Mouse (Mus musculus) layer of hippocampus, adult 18-20 months (tissue): Measurements from ENCODE around the gene Stra8. TPM values are rescaled to one million over a fixed set of nuclear protein-coding genes. Genes with fewer than 3 reads are reported as not detected.

Source experiments
- DNase-seq, 2 experiments: peaks; one replicate each; pipeline ENCODE4 v3.0.0; 2022; ENCODE audit warnings: low spot score in 2 of 2
- total RNA-seq, 2 experiments: library from RNA; stranded (reverse); gene quantifications; 2 replicates each; pipeline ENCODE4 v1.2.3; 2021

The Stra8 gene
- total RNA-seq, 2 experiments from 2014 or later: not detected

DNA sequence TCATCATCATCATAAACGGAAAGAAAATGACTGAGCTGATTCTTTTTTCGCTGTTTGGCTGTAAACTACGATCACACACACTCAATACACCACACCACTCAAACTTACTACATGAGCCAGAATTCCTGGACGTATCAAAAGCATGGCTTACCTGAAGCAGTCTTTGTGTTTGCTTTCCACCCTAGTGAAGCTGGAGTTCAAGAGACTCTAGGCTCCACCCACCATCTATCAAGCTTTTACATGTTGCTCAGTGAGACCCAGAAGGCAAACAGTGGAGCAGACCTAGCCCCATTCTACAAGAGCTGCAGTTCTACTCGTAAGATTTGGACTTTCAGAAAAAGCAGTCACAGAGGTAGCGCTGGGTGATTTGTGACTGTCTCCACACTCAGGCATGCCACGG is 17.4 kb upstream of the Stra8 start:
- DNase-seq: no peak

DNA sequence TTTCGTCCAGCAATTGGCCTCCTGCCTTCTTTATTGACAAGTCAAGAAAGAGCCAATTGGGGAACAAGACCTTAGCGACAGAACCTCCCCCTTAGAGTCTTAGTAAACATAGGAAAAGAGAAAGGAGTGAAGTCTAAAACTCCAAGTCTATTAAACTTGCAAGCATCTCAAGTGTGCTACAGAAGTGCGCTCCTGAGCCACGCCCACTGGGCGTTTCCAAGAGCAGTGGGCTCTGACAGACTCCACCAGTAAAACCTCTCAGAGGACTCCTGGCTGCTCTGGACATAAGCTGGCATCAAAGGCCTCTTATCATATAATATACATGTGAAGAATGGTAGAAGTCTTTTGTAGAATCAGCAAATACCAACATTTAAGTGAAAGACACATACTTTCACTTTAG is 16.5 kb upstream of the Stra8 start:
- no peak for DNase-seq

DNA sequence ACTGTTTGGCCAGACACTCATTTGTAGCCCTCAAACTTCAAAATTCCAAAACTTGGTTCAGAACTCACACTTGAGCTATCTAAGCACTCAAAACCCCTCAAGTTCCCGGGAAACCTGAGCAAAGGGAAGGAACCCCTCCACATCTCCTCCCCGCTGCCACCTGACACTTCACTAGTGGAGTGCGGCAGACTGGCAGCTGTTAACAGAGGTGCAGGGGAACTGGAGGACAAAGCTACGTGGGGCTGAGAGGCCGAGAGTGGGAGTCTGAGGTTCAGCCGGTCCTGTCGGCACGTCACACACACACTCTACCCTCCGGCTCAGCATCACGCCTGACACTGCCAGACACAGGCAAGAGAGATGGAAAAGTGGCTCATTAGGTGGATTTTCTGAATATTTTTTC is 16.1 kb upstream of the Stra8 start:
- DNase-seq: no peak

DNA sequence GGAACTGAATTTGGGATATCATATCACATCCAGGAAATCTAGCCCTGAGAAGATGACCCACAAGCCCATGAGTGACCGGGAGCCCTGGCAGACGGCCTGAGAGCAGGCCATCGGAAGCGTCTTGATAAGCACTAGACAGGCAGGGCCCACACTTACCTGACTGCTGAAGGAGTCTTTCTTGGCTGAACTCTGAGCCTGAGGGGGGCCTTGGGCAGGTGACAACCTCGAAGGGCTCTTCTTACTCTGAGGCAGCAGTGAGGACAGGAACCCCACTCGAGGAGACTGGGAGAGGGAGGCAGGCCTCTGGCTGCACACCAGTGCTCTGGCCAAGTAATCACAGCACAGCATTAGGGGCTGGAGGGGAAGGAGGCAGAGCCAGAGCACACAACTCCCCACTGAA is 15.6 kb upstream of the Stra8 start:
- no peak for DNase-seq

DNA sequence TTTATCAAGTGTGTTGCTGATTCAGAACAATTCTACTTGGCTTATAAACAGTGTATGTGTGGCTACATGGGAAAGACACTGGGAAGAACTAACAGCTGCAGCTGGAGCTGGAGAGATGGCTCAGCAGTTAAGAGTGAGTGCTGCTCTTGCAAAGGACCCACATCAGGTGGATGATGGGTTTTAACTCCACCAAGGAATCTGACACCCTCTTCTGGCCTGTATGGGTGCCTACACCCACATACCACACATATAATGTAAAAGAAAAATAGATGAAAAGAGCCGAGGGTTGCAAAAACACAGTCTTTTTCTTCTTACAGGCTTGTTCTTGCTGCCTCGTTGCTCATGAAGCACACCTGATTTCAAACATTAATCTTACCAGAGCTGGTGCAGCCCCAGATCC is 13.8 kb upstream of the Stra8 start:
- DNase-seq: no peak

DNA sequence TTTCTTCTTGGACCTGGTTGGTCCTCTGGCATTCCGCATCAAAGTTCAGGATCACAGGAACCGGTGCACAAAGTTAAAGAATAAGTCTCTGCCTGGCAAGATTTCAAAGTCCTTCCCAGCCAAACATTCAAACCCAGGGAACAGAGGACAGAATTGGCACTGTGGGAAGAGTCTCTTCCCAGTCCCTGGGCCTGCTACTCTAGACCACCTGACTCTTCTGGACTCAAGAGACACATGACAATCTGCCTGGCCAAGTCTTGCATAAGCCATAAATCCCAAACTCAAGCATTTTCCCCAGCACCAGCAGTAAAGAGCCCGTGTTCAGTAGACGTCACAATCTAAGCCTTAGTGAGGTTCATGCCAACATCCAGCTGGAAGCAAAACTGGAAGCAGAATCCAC is 13.3 kb upstream of the Stra8 start:
- DNase-seq: peak in 1 of 2 experiments; percentile 14

DNA sequence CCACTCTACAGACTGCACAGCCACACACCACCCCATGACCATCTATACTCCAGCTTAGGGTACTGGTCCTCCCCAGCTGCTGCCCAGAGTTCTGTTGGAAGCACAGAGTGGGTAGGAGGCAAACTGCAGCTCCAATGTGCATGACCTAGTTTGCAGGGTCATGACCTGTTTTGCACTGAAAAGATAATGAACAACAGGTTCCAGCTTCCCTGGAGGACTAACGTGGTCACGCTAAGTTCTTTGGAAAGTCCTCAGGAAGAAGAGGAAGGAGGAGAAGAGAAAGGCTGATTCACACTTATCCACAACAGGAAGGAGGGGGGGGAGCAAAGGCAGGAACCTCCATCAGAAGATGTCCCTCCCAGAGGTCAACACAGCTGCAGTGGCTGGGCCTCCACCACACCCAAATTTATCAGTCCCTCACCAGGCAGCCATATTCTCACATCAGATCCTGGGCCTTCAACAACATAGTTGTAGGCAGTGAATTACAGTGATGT is 12.8 kb upstream of the Stra8 start:
- DNase-seq: no peak

DNA sequence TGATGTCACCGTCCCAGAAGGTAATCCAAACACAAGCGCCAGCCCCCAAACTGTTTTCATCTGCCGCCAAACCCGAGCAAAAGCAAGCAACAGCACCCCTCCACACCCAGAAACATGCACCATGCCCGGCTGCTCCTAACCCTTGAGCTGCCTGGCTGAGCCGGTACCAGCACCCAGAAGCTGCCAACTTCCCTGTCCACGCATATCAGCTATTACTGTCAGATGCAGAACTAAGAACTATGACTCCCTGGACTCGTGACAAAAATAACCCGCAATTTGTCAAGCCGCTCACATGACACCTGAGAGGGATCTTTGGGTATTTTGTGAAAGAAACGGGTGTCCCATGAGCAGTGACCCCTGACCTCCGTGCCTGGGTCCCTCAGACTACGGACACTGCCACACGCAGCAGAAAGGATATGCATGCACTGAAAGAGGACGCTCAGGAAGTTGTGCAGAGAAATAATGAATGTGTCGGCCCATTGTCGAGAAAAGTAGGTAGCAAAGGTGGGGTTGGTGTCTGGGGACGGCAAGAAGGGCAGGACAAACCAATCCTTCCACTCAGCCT is 12.2 kb upstream of the Stra8 start:
- DNase-seq: no peak

DNA sequence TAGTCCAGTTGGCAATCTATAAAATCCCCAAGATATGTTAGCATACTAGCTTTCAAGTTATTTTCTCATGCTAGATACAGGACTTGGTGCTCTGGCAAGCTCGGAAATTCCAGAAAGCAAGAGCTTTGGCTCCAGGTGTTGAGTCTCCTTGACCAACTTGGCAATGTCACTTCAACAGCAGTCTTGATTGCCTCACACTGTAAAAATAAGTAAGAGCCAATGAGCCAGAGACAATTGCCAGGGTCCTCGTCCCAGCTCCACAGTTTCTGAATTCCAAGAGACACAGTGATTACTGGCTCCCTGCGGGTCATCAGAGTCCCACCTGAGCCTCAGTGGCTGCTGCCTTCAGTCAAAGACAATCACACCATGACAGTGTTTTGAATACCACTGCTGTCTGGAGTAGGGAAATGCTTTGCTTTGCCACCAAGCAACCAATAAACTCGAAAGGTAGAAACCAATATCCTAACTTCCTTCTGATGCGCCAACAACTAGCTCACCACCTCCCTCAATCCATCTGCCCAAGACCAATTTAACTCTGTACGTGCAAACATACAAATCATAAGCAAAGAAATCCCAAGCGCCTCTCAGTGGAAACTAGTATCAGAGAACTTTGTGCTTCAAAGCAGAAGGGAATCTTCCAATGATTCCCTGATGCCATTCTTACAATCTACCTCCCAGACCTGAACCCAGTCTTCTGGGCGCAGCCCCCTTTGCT is 10.2 kb upstream of the Stra8 start:
- DNase-seq: no peak

DNA sequence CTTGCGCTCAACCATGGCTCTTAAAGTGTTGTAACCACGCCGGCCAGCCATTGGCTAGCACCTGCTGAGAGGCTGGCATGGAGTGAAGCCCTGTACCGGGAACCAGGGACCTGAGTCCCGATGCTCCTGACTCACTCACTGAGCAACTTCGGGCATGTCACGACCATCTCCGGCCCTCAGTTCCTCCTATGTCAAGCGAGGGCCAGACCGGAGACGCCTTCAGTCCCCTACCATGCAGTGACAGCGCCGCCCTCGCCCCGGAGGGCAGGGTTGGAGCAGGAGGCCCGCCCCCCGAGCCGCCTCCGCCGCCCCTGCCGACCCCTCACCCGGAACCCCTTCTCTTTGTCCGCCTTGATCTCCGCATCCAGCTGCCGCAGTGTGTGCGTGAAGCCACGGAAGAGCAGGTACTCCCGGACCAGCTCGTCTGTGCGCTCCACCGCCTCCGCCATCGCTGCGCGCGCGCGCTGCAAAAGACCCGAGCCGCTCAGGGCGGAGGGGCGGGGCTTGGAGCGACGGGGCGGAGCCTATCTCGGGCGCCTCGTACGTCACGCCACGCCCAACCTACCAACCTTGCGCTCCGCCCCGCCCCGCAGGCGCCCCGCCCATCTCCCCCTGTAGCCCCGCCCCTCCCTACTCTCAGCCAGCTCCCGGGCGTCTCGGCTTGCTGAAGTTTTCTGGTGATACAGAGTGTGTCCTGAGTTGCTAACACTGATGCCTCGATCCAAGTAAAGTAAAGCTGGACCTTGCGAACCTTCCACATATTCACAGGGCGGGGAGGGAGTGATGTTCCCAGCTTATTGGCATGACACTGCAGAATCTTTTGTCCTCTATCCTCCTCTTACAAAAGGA is 9.4 kb upstream of the Stra8 start, which contains the start of gene Wdr91:
Gene Wdr91, minus strand, starts transcription at position 506 of the 849 bp plus-strand sequence.
- DNase-seq: peak; percentile 88 to 94

DNA sequence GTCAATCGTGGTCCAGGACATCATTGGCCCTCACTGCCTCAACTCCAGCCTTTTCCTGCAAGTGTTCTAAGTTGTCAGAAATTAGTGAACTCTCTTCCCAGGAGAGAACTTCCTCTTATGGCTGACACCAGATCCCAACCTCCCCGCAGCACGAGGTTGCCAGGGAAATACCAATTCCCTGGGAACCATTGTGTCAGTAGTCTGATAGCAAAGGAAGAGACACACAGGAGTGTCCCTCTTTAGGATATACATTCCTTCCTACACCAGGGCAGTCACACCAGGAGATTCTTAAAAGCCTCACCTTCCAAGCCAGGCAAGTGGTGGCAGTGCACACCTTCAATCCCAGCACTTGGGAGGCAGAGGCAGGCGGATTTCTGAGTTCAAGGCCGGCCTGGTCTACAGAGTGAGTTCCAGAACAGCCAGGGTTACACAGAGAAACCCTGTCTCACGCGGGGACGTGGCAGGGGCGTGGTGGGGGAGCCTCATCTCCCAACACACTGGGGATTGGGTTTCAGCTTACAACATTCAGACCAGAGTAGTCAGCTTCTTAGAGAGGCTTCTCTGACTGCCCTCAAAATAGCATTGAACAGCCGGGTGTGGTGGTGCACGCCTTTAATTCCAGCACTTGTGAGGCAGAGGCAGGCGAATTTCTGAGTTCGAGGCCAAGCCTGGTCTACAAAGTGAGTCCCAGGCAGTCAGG is 6.5 kb upstream of the Stra8 start:
- DNase-seq: no peak

DNA sequence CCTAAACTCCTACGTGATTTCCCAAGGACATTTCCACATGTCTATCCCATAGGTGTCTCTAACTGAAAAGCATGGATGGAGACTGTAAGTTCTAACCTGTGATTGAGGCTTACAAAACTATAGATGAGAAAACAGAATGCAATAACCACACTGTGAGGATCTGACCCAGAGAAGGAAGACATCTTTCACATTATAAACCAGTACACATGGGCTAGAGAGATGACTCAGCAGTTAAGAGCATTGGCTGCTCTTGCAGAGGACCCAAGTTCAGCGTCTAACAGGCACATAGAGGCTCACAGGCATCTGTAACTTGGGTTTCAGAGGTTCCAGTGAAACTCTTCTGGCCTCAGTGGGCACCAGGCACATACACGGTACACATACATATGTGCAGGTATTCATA is 5.5 kb upstream of the Stra8 start:
- no peak for DNase-seq

DNA sequence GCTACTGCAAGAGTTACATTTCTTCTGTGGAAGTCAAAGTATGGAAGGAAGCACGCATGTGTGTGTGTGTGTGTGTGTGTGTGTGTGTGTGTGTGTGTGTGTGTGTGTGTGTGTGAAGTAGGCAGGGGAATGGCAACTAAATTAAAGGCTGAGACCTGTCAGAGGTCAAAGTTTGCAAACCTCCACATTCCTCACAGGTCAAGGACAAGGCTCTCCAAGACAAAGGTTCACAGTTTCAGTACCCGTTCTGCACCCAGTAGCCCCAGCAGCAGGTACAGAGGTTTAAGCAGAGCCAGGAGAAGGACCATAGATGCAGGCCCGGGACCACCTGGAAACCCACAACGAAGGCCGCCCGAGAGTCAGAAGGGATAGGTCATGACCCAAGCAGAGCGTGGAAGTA is 817 bp upstream of the Stra8 start:
- DNase-seq: no peak

DNA sequence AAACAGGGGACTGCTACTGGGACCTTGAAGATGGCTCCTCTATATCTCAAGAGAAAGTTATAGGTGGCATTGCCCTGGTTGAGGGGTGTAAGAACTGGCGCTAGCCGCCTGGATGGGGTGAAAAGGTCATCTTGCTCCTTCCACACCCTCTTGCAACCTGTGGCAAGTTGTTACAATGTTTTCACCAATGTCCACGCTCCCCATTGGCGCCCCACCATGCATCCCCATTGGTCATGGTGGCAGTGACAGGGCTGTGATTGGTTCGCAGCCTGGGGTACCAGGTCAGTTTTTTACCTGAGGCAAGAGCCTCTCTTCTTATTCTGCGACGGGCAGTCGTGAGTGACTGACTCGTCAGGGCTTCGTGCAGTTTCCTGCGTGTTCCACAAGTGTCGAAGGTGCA is 668 bp downstream of the Stra8 start:
- DNase-seq: no peak

DNA sequence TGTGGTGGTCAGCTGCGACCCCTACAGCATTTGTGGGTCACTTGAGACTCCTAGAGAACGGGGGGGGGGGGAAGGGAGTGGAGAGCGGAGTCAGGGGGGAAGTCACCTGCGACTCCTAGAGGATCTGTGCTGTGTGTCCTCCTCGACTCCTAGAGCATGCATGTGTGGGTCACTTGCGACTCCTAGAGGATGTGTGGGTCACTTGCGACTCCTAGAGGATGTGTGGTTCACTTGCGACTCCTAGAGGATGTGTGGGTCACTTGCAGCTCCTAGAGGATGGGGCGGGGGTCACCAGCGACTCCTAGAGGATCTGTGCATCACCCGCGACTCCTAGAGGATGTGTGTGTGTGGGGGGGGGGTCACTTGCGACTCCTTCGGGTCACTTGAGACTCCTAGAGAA is 2.0 kb downstream of the Stra8 start:
- DNase-seq: peak in 1 of 2 experiments; percentile 32

DNA sequence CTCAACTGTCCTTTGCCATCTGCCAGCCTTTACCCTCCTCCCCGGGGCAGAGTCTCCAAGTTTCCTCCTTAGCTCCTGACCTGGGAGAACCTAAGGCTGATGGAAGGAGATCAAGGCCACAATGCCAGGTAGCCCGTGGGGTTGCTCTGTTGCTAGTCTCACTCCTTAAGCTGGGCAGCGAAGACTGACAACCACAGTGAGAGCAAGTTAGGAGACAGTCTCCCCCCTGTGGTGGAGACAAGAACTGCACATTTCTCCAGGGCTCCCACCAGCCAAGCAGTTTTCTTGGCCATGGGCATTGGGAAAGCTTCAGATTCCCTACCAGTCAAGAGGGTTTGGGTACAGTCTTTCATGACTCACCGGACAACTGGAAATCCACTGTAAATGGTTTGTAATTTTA is 7.2 kb downstream of the Stra8 start:
- peak; percentile 55 to 85 for DNase-seq

DNA sequence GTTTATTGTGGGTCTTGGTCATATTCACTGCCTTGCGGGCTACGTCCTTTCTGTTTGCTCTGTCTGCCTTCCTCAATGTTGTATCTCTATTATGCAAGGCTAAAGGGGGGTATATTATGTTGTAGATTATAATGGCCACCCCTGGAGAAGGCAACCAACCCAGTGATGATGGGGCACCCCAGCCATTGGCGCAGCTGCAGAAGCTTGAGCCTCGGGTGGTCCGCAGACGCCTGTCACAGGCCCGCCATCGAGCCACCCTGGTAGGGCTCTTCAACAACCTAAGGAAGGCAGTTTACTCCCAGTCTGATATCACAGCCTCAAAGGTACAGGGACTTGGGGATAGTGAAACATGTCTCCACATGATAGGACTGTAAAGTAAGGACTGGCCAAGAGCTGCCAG is 7.6 kb downstream of the Stra8 start:
- no peak for DNase-seq

DNA sequence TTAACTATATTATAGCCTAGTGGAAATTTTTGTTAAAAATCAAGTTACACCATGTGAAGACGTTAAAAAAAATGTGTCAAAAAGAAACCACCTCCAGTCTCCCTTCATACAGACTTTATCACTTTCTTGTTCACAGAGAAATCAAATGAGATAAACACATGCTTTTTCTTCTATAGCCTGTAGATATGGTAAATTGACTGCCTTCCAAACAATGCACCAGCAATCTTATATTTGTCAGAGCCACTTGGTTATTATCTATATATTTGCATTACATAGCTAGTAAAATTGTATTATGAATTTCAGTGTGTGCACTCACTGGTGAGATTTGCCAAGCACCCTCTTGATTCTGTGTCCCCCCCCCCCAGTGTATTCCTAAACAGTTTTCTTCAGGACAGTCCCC is 12.7 kb downstream of the Stra8 start:
- DNase-seq: no peak

DNA sequence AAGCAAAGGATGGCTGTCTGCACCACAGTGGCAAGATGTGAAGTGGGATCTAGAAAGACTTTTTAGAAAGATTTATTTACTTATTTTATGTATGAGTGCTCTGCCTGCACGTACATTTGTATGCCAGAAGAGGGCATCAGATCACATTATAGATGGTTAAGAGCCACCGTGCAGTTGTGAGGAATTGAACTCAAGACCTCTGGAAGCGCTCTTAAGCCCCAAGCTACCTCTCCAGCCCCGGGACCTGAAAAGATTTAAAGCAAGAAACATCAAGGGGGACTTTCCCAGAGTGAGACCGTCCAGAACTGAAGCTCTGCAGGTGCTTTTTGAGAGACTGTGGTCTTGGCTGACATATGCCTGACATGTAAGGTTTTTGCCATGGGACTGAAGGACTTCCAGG is 16.8 kb downstream of the Stra8 start:
- no peak for DNase-seq

DNA sequence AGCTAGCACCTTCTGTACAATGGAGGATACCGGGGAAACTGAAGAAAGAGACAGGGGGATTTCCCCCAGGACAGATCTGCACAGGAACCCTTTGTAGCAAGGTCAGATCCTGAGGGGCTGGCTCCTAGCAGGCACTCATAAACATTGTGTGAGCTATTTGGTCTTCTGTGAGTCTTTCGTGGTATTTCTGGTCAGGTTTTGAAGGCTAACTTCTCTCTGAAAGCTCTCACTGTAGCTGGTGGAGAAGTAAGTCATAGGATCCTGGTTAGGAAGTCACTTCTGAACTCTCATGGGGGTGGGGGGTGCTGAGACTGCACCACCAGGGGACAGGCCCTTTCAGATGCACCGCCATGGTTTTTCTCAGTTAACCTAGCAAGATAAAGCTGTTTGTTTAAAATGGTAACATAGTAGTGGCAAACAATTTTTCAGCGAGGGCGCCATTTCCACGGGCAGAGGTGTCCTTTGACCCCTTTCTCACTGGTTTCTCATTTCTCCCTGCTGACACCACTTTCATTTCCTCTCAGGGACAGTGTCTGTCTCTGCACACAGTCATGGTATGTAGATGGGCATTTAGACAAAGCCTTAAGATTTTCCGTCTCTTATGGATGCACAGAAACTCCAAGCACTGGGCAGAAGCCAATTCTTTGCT is 18.4 kb downstream of the Stra8 start:
- no peak for DNase-seq

DNA sequence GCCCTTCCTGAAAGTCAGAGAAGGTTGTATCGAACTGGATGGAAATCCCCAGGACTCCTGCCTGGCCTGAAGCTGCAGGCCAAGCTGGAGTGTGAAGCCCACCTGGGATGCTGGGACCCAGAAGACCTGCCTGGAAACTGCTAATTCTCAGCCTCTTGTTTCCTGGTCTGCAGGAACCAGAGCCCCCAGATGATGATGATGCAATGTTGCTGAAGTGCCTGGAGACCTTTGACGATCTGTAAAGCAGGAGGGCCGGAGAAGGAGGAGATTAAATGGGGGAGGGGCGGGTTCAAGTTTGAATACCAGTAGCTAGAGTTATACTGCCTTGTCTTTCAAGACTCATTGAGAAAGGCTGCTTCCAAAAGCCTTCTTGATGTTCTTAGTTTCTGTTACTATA is 19.0 kb downstream of the Stra8 start:
- DNase-seq: no peak
